Mouse (Mus musculus): ENCODE data around the gene Nmnat3. TPM values are rescaled to one million over a fixed set of nuclear protein-coding genes. Genes with fewer than 3 reads are reported as not detected.

Gene Nmnat3
- polyA plus RNA-seq, 1 experiment from 2014 or later = 7.7 TPM

DNA sequence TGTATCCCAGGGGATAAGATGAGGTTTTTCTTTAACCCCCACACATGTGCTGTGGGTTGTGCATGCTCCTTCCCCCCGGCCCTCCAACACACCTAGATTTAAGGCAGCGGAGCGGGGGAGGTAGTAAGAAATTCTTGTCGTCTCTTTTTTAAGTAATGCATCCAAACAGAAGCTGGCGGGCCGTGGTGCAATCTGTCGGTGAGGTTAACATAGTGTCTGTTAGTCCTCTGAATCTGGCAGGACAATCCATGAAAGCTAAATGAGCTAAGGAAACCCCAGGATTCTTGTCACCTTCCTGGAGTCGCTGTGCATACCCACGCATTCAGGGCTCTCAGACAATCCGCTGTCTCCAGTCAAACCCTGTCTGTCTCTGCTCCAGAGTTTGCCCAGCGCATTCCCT, 87.7 kb downstream of the Nmnat3 start:
- ATAC-seq (ENCODE audit: low FRiP score, low TSS enrichment) (no peak), DNase-seq (ENCODE audit: low spot score) (no peak)
- no peaks in the 10 kb centered on the region for H3K9me3 ChIP-seq (ENCODE audit: control insufficient read depth, low read length)
- H3K36me3 ChIP-seq (ENCODE audit: control insufficient read depth, insufficient read depth, low read length) = no peaks in the 10 kb centered on the region
- no peak overlapping the region for H3K4me2 ChIP-seq (replicated peaks; ENCODE audit: low read depth)
- no peak overlapping the region for H3K9ac ChIP-seq (ENCODE audit: low read length)
- H3K4me1 ChIP-seq (replicated peaks; ENCODE audit: control insufficient read depth, insufficient read depth) = no peaks in the 10 kb centered on the region
- no peak for TF ChIP-seq CTCF (IDR thresholded peaks at IDR 0.05; ENCODE audit: low read depth)
- H3K27me3 ChIP-seq (ENCODE audit: control insufficient read depth, insufficient read depth, low read length) = no peaks in the 10 kb centered on the region
- no peak overlapping the region for H3K27ac ChIP-seq (replicated peaks)
- H3K4me3 ChIP-seq (ENCODE audit: low read depth, low read length) = no peak overlapping the region
- WGBS = 80% methylated on average over 11 of the region's 11 CpGs

DNA sequence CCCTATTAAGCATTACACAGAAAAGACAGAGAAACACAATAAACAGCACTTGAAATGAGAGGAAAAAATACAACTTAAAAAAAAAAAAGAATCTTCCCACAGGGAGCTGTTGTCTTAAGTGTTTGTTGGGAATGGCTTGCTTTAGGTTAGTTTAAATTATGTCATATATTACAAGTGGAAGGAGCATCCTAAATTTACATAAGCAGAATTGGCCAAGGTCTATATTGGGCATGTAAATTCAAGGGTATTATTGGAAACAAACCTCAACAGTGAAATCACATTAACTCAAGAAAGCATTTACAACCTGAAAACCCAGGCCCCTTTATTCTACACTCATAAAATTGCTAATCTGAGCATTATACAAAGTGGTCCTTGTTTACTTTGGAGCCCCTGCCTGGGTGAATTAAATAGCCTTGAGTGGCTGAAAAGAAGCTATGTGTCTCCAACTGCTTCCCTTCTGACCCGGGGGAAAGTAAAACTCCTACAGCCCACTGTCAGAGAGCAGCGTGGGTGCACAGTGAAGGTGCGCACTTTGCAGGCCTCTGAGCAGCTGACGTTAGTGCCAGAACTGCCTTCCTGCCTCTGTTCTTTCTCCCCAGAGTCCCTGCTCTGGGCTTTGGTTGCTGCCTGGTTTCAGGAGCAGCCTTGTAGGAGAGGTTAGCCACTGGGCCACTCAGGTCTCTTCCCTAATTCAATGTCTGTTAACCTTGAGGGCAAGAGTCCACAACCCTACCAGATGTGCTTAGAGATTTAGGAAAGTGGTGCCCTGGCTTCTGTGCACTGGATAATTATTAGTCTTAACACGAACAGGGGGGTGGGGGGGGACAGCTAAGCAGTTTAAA, 88.3 kb downstream of the Nmnat3 start:
- TF ChIP-seq EP300 (optimal IDR thresholded peaks at IDR 0.05) (no peak), CTCF (IDR thresholded peaks at IDR 0.05; ENCODE audit: low read depth) (no peak)
- Histone ChIP-seq H3K27ac (replicated peaks) (no peak overlapping the region), H3K36me3 (ENCODE audit: control insufficient read depth, insufficient read depth, low read length) (no peaks in the 10 kb centered on the region), H3K4me1 (replicated peaks; ENCODE audit: control insufficient read depth, insufficient read depth) (no peaks in the 10 kb centered on the region), H3K27me3 (ENCODE audit: control insufficient read depth, insufficient read depth, low read length) (no peaks in the 10 kb centered on the region), H3K9me3 (ENCODE audit: control insufficient read depth, low read length) (no peaks in the 10 kb centered on the region), H3K4me3 (ENCODE audit: low read depth, low read length) (no peak overlapping the region), H3K9ac (ENCODE audit: low read length) (no peak overlapping the region), H3K4me2 (replicated peaks; ENCODE audit: low read depth) (no peak overlapping the region)
- ATAC-seq (ENCODE audit: low FRiP score, low TSS enrichment) (no peak), DNase-seq (ENCODE audit: low spot score) (no peak)
- 57% methylated on average over 5 of the region's 5 CpGs for WGBS

DNA sequence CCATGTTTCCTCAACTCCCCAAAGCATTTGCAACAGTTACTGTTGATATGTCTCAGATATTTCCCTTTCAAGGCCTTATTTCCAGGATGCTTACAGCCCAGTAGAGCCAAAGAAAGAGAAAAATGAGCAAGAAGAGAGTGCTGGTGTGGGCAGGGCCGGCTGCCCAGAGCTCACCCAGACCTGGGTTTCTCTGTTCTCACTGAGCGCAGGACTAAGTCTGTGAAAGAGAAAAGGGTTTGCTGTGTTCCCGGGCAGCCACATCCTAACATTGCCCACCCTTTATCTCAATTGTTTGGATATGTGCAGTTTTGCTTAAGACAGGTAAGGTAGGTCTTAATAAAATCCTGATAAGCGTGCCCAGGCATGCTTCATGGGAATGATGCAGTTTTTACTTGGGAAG, 92.5 kb downstream of the Nmnat3 start:
- H3K9ac ChIP-seq (ENCODE audit: low read length) = no peak overlapping the region
- no peak overlapping the region for H3K4me2 ChIP-seq (replicated peaks; ENCODE audit: low read depth)
- ATAC-seq (ENCODE audit: low FRiP score, low TSS enrichment) = no peak
- H3K4me1 ChIP-seq (replicated peaks; ENCODE audit: control insufficient read depth, insufficient read depth) = no peaks in the 10 kb centered on the region
- TF ChIP-seq EP300 (optimal IDR thresholded peaks at IDR 0.05) (no peak), CTCF (IDR thresholded peaks at IDR 0.05; ENCODE audit: low read depth) (no peak)
- no peaks in the 10 kb centered on the region for H3K9me3 ChIP-seq (ENCODE audit: control insufficient read depth, low read length)
- H3K4me3 ChIP-seq (ENCODE audit: low read depth, low read length) = no peak overlapping the region
- H3K36me3 ChIP-seq (ENCODE audit: control insufficient read depth, insufficient read depth, low read length) = no peaks in the 10 kb centered on the region
- DNase-seq (ENCODE audit: low spot score) = no peak
- H3K27ac ChIP-seq (replicated peaks) = no peak overlapping the region
- H3K27me3 ChIP-seq (ENCODE audit: control insufficient read depth, insufficient read depth, low read length) = no peaks in the 10 kb centered on the region
- WGBS = 66% methylated on average over 4 of the region's 4 CpGs

DNA sequence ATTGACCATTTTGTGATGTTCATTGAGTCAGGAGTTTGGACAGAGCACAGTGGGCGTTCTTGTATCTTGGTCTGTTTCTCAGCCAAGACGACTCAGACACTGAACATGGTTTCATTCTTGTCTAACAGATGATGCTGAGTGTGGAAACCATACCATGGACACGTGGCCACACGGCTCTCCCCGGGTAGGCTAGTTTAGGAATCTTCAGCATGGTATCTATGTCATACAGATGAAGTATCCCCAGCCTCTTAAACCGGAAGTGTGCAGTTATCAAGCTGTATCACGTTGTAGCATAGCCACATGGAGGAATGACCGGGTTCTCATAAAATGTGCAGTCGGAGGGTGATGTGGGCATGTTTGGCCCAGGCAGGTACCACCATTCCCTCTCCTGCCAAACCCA, 93.4 kb downstream of the Nmnat3 start:
- H3K36me3 ChIP-seq (ENCODE audit: control insufficient read depth, insufficient read depth, low read length) = no peaks in the 10 kb centered on the region
- H3K4me2 ChIP-seq (replicated peaks; ENCODE audit: low read depth) = no peak overlapping the region
- ATAC-seq (ENCODE audit: low FRiP score, low TSS enrichment) = no peak
- H3K27me3 ChIP-seq (ENCODE audit: control insufficient read depth, insufficient read depth, low read length) = no peaks in the 10 kb centered on the region
- no peaks in the 10 kb centered on the region for H3K9me3 ChIP-seq (ENCODE audit: control insufficient read depth, low read length)
- H3K27ac ChIP-seq (replicated peaks) = no peak overlapping the region
- WGBS = 92% methylated on average over 9 of the region's 9 CpGs
- no peak overlapping the region for H3K9ac ChIP-seq (ENCODE audit: low read length)
- TF ChIP-seq EP300 (optimal IDR thresholded peaks at IDR 0.05) = no peak
- TF ChIP-seq CTCF (IDR thresholded peaks at IDR 0.05; ENCODE audit: low read depth) = no peak
- DNase-seq (ENCODE audit: low spot score) = no peak
- H3K4me3 ChIP-seq (ENCODE audit: low read depth, low read length) = no peak overlapping the region
- no peaks in the 10 kb centered on the region for H3K4me1 ChIP-seq (replicated peaks; ENCODE audit: control insufficient read depth, insufficient read depth)

DNA sequence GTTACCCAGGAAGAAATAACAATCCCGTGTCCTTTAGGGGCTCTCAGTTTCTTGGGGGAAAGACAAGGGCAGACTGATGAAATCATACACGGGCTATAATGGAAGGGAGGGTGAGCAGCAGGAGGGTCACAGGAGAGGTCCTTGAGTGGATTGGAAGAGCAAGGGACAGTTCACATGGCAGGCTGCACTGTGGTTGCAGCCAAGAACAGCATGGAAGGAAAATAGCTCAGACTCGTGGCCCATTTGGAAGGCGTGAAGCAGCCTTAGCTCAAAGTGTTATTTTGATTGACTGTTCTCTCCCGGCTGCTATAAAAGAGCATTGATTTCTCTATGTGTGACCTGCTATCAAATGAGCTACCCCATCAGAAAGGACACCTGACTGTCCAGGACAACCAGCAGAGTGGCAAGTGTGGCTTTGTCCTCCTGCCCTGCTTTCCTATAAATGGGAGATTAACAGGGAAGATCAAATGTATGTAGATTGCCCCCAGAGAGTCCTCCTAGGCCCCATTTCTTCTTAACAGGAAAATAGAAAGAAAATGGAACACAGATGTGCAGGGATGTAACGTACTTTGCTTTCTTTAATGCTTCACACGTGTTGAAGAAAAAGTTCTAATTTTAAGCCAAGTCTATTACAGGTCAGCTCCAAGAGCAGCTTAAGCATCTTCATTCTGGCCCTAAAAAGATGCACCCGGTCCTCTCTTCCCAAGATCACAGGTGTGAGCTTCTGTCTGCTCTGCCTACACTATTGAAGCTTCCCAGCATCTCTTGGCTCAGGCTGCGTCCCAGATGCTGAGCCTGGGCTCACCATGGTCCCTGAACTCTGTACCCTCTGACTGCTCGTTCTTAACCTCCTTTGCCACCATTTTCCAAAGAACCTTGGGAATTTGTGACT, 100.8 kb downstream of the Nmnat3 start:
- Histone ChIP-seq H3K27ac (replicated peaks) (no peak overlapping the region), H3K9me3 (ENCODE audit: control insufficient read depth, low read length) (no peaks in the 10 kb centered on the region), H3K9ac (ENCODE audit: low read length) (no peak overlapping the region), H3K4me3 (ENCODE audit: low read depth, low read length) (no peak overlapping the region), H3K4me2 (replicated peaks; ENCODE audit: low read depth) (no peak overlapping the region), H3K27me3 (ENCODE audit: control insufficient read depth, insufficient read depth, low read length) (no peaks in the 10 kb centered on the region), H3K4me1 (replicated peaks; ENCODE audit: control insufficient read depth, insufficient read depth) (no peaks in the 10 kb centered on the region), H3K36me3 (ENCODE audit: control insufficient read depth, insufficient read depth, low read length) (no peaks in the 10 kb centered on the region)
- 74% methylated on average over 10 of the region's 10 CpGs for WGBS
- ATAC-seq (ENCODE audit: low FRiP score, low TSS enrichment) = no peak
- no peak for DNase-seq (ENCODE audit: low spot score)
- TF ChIP-seq CTCF (IDR thresholded peaks at IDR 0.05; ENCODE audit: low read depth) = no peak
- no peak for TF ChIP-seq EP300 (optimal IDR thresholded peaks at IDR 0.05)

DNA sequence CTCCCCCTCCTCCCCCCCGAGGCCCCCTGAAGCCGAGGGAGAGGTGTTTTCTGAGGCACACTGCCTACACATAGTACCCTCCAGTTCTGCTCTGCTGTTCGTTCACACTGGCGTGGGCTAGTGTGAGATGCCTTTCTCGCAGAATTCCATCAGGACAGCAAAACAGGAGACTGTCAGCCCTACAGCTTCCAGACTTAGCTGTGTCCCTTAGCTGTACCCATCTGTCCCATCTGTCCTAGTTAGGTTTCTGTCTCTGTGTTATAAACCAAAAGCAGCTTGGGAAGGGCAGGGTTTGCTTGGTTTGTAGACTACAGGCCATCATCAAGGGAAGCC, 101.4 kb downstream of the Nmnat3 start:
- Histone ChIP-seq H3K9ac (ENCODE audit: low read length) (no peak overlapping the region), H3K27me3 (ENCODE audit: control insufficient read depth, insufficient read depth, low read length) (no peaks in the 10 kb centered on the region), H3K36me3 (ENCODE audit: control insufficient read depth, insufficient read depth, low read length) (no peaks in the 10 kb centered on the region), H3K4me2 (replicated peaks; ENCODE audit: low read depth) (no peak overlapping the region), H3K4me1 (replicated peaks; ENCODE audit: control insufficient read depth, insufficient read depth) (no peaks in the 10 kb centered on the region), H3K27ac (replicated peaks) (no peak overlapping the region), H3K9me3 (ENCODE audit: control insufficient read depth, low read length) (no peaks in the 10 kb centered on the region), H3K4me3 (ENCODE audit: low read depth, low read length) (no peak overlapping the region)
- TF ChIP-seq CTCF (IDR thresholded peaks at IDR 0.05; ENCODE audit: low read depth) (no peak), EP300 (optimal IDR thresholded peaks at IDR 0.05) (no peak)
- no peak for ATAC-seq (ENCODE audit: low FRiP score, low TSS enrichment)
- 87% methylated on average over 5 of the region's 5 CpGs for WGBS
- no peak for DNase-seq (ENCODE audit: low spot score)

Measured in stomach, postnatal 0 days (tissue).